Mouse (Mus musculus) megakaryocyte, embryonic 14.5 days (primary cell): Measurements from ENCODE around the gene Rere.
"Not testable (repeated sequence)": the region's sequence is repeated elsewhere in the genome, so short reads cannot be mapped to it uniquely, and the experiment has no call there.

ENCODE experiments used
- FLI1 ChIP-seq: IDR thresholded peaks from 2 replicates; pipeline ENCODE4 v1.6.1; 2012; ENCODE audit warnings: low read length, inconsistent platforms, mixed read lengths
- GATA1 ChIP-seq: IDR thresholded peaks from 3 replicates; pipeline ENCODE4 v1.6.1; 2012; ENCODE audit warnings: mixed read lengths, low read length, inconsistent platforms, borderline replicate concordance

DNA sequence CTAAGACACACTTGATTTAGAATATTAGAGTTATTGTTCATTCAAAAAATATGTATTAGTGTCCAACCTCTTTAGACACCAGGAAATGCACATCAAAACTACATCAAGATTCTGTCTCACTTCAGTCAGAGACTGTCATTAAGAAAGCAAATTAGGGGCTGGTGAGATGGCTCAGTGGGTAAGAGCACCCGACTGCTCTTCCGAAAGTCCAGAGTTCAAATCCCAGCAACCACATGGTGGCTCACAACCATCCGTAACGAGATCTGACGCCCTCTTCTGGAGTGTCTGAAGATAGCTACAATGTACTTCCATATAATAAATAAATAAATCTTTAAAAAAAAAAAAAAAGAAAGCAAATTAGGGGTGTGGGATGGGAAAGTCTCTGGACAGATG, 212.5 kb downstream of the Rere start:
- TF ChIP-seq GATA1, FLI1: not testable (repeated sequence)
